Mouse (Mus musculus) E14TG2a.4 (cell line): ENCODE data around the gene Rgs10.

Source experiments
- CTCF ChIP-seq: conservative IDR thresholded peaks from 2 replicates; pipeline ENCODE4 v1.5.1; 2014; ENCODE audit warnings: low read length
- NANOG ChIP-seq: IDR thresholded peaks from 2 replicates; pipeline ENCODE4 v1.6.1; 2014; ENCODE audit warnings: borderline replicate concordance, low read length, mixed read lengths

DNA sequence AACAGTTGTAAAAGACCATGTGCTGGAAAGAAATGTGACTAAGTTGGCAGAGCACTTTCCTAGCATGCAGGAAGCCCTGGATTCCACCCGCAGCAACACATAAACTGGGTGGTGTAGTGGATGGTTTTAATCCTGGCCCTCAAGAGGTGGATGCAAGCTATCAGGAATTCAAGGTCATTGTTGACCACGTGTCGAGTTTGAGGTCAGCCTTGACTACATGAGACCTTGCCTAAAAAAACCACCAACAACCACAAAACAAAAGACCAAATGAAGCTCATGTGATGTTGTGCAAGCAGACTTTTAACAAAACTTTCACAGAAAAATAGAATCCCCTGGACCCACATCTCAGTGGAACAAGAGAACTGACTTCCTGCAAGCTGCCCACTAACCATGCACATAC, 3.9 kb upstream of the Rgs10 start:
- TF ChIP-seq CTCF, result no peak
- TF ChIP-seq NANOG, result no peak
